Mouse (Mus musculus) heart, embryonic 10.5 days (tissue): Measurements from ENCODE around the gene Herpud1. TPM values are rescaled to one million over a fixed set of nuclear protein-coding genes. Genes with fewer than 3 reads are reported as not detected.
A peak's percentile ranks its signal among the peaks of the same experiment; 100 is the strongest.

ENCODE experiments used
- DNase-seq: peaks from one replicate; pipeline ENCODE4 v3.0.0-alpha.2; 2017; ENCODE audit warnings: low spot score
- H3K27ac ChIP-seq: fragments of 300-500 bp; sonication (generic); 2 replicates; pipeline ENCODE4 v1.5.1; 2016; ENCODE audit warnings: mild to moderate bottlenecking
- H3K27me3 ChIP-seq: fragments of 300-500 bp; sonication (generic); 2 replicates; pipeline ENCODE4 v1.6.1; 2016; ENCODE audit warnings: mild to moderate bottlenecking; ENCODE audit not compliant: poor library complexity, insufficient read depth, severe bottlenecking
- H3K36me3 ChIP-seq: fragments of 300-500 bp; sonication (generic); 2 replicates; pipeline ENCODE4 v1.6.1; 2016; ENCODE audit warnings: mild to moderate bottlenecking, moderate library complexity
- H3K4me1 ChIP-seq: fragments of 300-500 bp; sonication (generic); 2 replicates; pipeline ENCODE4 v1.6.1; 2016; ENCODE audit warnings: mild to moderate bottlenecking
- H3K4me3 ChIP-seq: fragments of 300-500 bp; sonication (generic); 2 replicates; pipeline ENCODE4 v1.5.1; 2016; ENCODE audit warnings: mild to moderate bottlenecking, moderate library complexity
- H3K9me3 ChIP-seq: fragments of 300-500 bp; sonication (generic); 2 replicates; pipeline ENCODE4 v1.6.1; 2016; ENCODE audit warnings: mild to moderate bottlenecking, moderate library complexity
- WGBS: fragments of 180-500 bp; shearing (Covaris S2); methylation state at CpG from one replicate; pipeline ENCODE4 v1.1.7; 2016; 5-methylcytosine and 5-hydroxymethylcytosine counted together
- polyA plus RNA-seq: library from polyadenylated mRNA; unstranded; fragments of >200 nt; fragmentation: Nextera tagmentation; extraction: Ambion mirVana; gene quantifications from 2 replicates; pipeline ENCODE4 v1.2.1, GENCODE M21; 2016

The Herpud1 gene
- polyA plus RNA-seq, 1 experiment from 2014 or later: 90.8 TPM

DNA sequence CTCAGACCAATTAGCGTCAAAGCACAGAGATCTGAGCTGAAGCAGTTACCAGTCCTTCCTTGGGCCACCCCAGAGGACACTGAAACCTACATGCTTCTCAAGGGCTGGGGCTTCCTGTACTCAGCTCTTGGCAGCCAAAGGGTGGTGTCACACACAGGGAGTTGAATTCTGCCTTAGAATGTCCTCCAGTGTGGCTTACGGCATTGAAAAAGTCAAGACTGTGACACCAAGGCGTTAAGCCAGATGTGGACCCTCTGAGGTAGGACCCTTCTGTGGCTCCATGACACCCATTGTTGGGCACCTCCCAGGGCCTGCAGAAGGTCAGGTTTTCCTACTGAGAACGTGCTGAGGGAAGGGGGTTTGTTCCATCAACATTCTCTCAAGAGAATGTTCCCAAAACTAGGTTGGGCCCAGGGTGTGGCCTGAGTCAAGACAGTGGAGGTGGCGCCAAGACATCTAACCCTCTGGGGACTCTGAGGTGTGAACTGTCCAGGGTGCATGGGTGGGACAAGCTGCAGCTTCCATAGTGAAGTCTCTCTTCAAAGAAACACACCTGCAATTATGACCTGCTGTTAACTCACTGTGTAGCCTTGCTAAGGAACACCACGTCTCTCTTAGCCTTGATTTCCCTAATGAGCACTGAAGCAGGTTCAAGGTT, 24.3 kb upstream of the Herpud1 start:
- no peaks in the 10 kb centered on the region for H3K36me3 ChIP-seq
- no peak for DNase-seq
- H3K4me3 ChIP-seq: no peak overlapping the region
- 0 out of 2 replicates have a peak, but pooled peaks cover 4% of the 10 kb centered on the region for H3K27me3 ChIP-seq
- no peaks in the 10 kb centered on the region for H3K9me3 ChIP-seq
- H3K27ac ChIP-seq: no peak overlapping the region
- peaks cover 34% of the 10 kb centered on the region for H3K4me1 ChIP-seq
- WGBS: 84% methylated on average over 6 of the region's 6 CpGs

DNA sequence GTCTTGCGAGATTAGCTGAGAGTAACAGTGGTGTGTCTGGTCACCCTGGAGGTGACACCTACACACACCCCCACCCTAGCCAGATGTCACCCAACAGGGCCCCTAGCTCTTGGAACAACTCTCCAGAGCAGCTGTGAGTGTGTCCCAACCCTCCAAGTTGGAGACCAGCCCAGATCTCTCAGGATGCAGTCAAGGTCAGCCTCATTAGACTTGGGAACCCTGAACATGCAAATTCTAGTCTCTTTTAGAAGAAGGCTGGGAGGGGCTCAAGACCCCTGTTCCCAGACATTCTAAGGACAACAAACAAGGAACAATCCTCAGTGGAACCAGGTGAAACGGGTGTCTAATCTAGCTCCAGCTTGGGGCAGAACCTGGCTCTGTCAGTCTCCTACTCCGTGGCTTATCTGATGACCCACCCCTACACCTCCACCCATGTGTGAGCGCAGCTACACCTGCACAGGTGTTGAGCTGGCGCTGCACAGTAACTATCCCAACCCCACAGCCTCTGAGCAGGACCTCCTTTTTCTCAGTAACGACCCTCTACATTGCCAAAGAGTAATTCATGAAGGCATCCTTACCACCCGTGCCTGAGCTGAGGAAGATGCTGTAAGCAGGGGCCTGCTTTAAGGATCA, 23.5 kb upstream of the Herpud1 start:
- H3K27ac ChIP-seq: peak overlapping the region; percentile 59; the same call in 1 of the 2 replicates
- H3K4me1 ChIP-seq: peaks cover 26% of the 10 kb centered on the region
- 75% methylated on average over 7 of the region's 7 CpGs for WGBS
- H3K4me3 ChIP-seq: no peak overlapping the region
- no peaks in the 10 kb centered on the region for H3K36me3 ChIP-seq
- H3K9me3 ChIP-seq: no peaks in the 10 kb centered on the region
- H3K27me3 ChIP-seq: 0 out of 2 replicates have a peak, but pooled peaks cover 4% of the 10 kb centered on the region
- no peak for DNase-seq

DNA sequence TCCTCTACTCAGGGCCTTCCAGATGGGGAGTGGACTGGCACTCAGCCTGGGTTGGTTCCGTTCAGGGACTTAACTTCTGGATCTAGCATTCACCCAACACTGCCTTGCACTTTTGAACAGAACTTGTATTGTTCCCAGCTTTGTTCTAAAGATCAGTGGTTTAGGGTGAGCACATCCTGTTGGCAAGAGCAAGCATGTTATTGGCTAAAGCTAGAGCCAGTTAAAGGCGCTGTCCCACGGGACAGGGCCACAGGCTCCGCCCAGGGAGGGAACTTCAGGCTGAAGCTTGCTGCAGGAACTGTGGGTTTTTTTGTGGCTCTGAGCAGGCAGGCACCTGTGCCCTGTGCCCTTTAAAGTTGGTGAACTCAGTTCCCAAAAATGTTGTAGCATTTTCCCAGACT, 22.9 kb upstream of the Herpud1 start:
- no peaks in the 10 kb centered on the region for H3K36me3 ChIP-seq
- WGBS: 44% methylated on average over 4 of the region's 4 CpGs
- H3K9me3 ChIP-seq: no peaks in the 10 kb centered on the region
- peak overlapping the region; percentile 59; the same call in 1 of the 2 replicates for H3K27ac ChIP-seq
- no peak for DNase-seq
- H3K27me3 ChIP-seq: 0 out of 2 replicates have a peak, but pooled peaks cover 4% of the 10 kb centered on the region
- H3K4me3 ChIP-seq: no peak overlapping the region
- H3K4me1 ChIP-seq: peaks cover 23% of the 10 kb centered on the region

- no peak for DNase-seq
- peak overlapping the region; percentile 49; the same call in 1 of the 2 replicates for H3K27ac ChIP-seq
- no peaks in the 10 kb centered on the region for H3K27me3 ChIP-seq
- H3K4me1 ChIP-seq: peaks cover 17% of the 10 kb centered on the region
- no peak overlapping the region for H3K4me3 ChIP-seq
- H3K9me3 ChIP-seq: no peaks in the 10 kb centered on the region
- WGBS: 73% methylated on average over 2 of the region's 2 CpGs
- H3K36me3 ChIP-seq: no peaks in the 10 kb centered on the region
Measured at GRCm38 (mm10) chr8:94363906-94364305, 22.3 kb upstream of the Herpud1 start.

DNA sequence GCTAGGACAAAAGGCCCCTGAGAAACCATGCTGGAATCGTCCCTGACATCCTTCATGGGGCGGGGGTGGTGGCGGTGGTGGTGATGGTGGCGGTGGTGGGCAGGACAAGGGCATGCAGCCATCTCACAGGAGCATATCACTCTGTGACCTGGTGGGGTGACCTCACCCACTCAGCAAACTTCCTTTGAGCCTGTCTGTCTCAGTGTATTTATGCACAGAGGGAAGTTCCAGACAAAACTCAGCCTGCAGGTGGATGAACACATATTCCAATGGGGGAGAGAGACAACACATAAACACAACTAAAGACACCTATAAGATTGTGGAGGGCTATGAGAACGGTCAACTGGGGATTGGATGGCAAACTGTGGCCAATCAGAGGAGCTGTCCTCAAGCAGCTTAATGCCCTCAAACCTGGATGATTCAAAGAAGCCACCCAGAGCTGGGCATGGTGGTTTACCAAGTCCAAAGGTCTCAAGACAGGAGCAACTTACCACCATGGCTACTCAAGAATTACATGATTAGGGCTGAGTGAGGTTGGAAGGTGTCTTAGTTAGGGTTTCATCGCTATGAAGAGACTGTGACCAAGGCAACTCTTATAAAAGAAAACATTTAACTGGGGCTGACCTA, 21.4 kb upstream of the Herpud1 start:
- Histone ChIP-seq H3K36me3 (no peaks in the 10 kb centered on the region), H3K4me1 (peaks cover 17% of the 10 kb centered on the region), H3K27me3 (no peaks in the 10 kb centered on the region), H3K4me3 (no peak overlapping the region), H3K27ac (no peak overlapping the region), H3K9me3 (no peaks in the 10 kb centered on the region)
- WGBS: 80% methylated on average over 6 of the region's 6 CpGs
- no peak for DNase-seq

- 80% methylated on average over 9 of the region's 9 CpGs for WGBS
- H3K27me3 ChIP-seq: no peaks in the 10 kb centered on the region
- no peak overlapping the region for H3K27ac ChIP-seq
- no peaks in the 10 kb centered on the region for H3K9me3 ChIP-seq
- no peaks in the 10 kb centered on the region for H3K36me3 ChIP-seq
- DNase-seq: no peak
- H3K4me3 ChIP-seq: no peak overlapping the region
- peaks cover 17% of the 10 kb centered on the region for H3K4me1 ChIP-seq
Measured at GRCm38 (mm10) chr8:94365410-94365981, 20.7 kb upstream of the Herpud1 start.

DNA sequence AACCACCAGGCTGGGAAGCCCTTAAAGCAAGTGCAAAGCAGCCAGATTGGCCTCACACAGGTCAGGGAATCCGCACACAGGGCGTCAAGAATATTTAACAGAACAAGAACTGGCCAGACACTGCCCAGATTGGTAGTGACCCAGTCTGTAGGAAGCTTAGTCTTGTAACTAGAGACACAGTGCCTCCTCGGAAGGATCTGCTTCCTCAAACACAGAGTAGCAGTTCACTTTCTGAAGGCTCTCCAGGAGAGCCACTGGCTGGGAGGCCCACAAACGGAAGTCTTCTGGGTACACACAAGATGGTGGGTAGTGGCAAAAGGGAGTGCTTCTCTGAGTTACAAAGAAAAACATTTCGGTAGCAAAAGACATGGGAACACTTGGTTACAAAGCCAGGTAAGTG, 15.4 kb upstream of the Herpud1 start:
- Histone ChIP-seq H3K27ac (no peak overlapping the region), H3K9me3 (no peaks in the 10 kb centered on the region), H3K4me3 (no peak overlapping the region), H3K4me1 (peaks cover 6% of the 10 kb centered on the region), H3K36me3 (no peaks in the 10 kb centered on the region), H3K27me3 (no peaks in the 10 kb centered on the region)
- 73% methylated on average over 5 of the region's 5 CpGs for WGBS
- no peak for DNase-seq

DNA sequence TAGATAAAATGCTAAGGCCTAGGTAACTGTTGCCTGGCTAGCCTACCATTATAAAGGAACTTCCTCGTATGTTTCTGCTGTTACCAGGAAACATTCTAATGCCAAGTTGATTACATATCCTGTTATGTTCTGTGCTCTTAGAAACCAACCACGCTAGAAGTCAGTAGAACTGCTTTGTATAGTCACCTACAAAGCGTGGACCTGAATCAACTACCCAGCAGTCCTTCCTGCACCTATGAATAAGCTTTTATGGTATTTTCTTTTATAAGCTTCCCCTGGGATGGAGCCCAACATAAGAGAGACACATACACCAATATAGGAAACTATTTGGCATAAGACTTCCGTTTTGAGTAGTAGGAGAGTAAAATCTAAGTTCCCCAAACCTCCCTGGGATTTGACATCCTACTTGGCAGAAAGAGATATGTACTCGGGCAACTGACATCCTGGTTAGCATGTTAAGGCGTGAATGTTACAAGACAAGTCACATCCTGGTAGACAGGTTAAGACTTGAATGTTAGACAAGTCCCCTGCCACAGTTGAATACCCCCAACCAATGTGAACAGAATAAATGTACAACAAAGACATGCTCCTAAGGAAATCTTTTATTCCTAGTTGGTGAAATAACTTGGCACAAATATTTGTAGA, 13.2 kb upstream of the Herpud1 start:
- peaks cover 12% of the 10 kb centered on the region for H3K4me1 ChIP-seq
- H3K9me3 ChIP-seq: no peaks in the 10 kb centered on the region
- H3K36me3 ChIP-seq: no peaks in the 10 kb centered on the region
- no peak overlapping the region for H3K4me3 ChIP-seq
- H3K27me3 ChIP-seq: no peaks in the 10 kb centered on the region
- DNase-seq: no peak
- H3K27ac ChIP-seq: no peak overlapping the region
- 76% methylated on average over 6 of the region's 6 CpGs for WGBS

DNA sequence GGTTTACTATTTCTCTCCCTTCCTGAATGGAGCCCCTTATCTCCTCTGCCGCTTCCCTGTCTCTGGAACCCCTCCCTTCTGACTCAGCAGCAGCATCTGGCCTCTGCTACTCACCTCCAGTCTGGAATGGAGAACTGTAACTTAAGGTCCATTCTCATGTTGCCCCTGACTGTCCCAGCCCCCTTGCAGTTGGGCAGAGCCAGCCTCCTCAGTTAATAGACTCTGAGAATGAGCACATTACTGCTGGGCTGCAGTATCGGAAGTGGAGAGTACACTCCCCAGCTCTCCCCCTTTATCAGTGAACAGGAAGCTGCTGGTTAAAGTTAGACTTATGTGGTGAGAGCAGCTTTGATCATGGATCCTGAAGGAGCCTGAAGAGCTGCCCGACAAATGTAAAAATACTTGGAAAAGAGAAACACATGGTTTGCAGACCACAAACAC, 10.7 kb upstream of the Herpud1 start:
- no peak for DNase-seq
- H3K27ac ChIP-seq: peak overlapping the region; percentile 31; the same call in 1 of the 2 replicates

DNA sequence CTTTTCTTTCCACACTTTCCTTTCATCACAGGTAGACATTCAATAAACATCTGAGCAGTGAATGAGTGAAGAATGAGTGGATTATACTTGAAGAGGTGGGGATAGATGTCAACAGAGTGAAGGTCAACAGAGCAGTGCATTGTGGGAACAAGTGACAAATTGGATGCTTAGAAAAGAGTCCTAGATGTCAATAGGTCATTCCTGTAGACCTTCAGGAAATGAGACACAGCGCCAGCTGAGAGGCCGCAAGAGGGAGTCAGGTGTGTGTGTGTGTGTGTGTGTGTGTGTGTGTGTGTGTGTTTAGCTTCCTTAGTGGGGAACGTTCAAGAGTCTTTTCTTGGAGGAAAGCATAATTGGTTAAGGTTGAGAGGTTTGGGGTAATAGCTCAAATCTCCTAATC, 10.1 kb upstream of the Herpud1 start:
- H3K36me3 ChIP-seq: no peaks in the 10 kb centered on the region
- no peak for DNase-seq
- WGBS: 77% methylated on average over 3 of the region's 3 CpGs
- no peak overlapping the region for H3K4me3 ChIP-seq
- 0 out of 2 replicates have a peak overlapping the region, but pooled peaks have one; percentile 31 for H3K27ac ChIP-seq
- no peaks in the 10 kb centered on the region for H3K27me3 ChIP-seq
- H3K4me1 ChIP-seq: peaks cover 21% of the 10 kb centered on the region
- no peaks in the 10 kb centered on the region for H3K9me3 ChIP-seq

More for the DNA sequence above, 10.7 kb upstream of the Herpud1 start:
- Histone ChIP-seq H3K4me3 (no peak overlapping the region), H3K36me3 (no peaks in the 10 kb centered on the region), H3K4me1 (peaks cover 21% of the 10 kb centered on the region), H3K27me3 (no peaks in the 10 kb centered on the region), H3K9me3 (no peaks in the 10 kb centered on the region)
- 14% methylated on average over 3 of the region's 3 CpGs for WGBS

DNA sequence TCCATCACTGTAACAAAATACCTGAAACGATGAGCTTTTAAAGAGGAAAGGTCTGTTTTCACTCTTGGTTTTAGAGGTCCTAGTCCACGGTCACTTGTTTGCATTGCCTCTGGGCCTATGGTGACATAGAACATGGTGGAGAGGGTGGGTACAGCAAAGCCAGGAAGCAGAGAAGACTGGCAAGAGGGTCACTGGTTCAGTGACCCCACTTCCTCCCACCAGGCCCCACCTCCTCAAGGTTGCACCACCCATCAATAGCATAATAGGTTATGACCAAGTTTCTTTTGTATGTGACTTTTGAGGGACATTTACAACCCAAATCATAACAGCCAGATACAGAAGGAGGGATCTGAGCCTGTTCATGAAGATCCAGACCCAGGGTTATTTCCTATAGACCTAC, 9.7 kb upstream of the Herpud1 start:
- no peak overlapping the region for H3K4me3 ChIP-seq
- H3K9me3 ChIP-seq: no peaks in the 10 kb centered on the region
- H3K4me1 ChIP-seq: peaks cover 21% of the 10 kb centered on the region
- no peaks in the 10 kb centered on the region for H3K36me3 ChIP-seq
- DNase-seq: no peak
- WGBS: 100% methylated on average over 2 of the region's 2 CpGs
- no peak overlapping the region for H3K27ac ChIP-seq
- H3K27me3 ChIP-seq: no peaks in the 10 kb centered on the region

- Histone ChIP-seq H3K27me3 (no peaks in the 10 kb centered on the region), H3K9me3 (no peaks in the 10 kb centered on the region), H3K27ac (no peak overlapping the region), H3K4me1 (peaks cover 21% of the 10 kb centered on the region), H3K36me3 (no peaks in the 10 kb centered on the region), H3K4me3 (no peak overlapping the region)
- WGBS: 78% methylated on average over 4 of the region's 4 CpGs
- DNase-seq: no peak
Measured at GRCm38 (mm10) chr8:94377031-94377430, 9.2 kb upstream of the Herpud1 start.
